Mouse (Mus musculus): Measurements from ENCODE around the gene Tbk1.

Tbk1 gene

DNA sequence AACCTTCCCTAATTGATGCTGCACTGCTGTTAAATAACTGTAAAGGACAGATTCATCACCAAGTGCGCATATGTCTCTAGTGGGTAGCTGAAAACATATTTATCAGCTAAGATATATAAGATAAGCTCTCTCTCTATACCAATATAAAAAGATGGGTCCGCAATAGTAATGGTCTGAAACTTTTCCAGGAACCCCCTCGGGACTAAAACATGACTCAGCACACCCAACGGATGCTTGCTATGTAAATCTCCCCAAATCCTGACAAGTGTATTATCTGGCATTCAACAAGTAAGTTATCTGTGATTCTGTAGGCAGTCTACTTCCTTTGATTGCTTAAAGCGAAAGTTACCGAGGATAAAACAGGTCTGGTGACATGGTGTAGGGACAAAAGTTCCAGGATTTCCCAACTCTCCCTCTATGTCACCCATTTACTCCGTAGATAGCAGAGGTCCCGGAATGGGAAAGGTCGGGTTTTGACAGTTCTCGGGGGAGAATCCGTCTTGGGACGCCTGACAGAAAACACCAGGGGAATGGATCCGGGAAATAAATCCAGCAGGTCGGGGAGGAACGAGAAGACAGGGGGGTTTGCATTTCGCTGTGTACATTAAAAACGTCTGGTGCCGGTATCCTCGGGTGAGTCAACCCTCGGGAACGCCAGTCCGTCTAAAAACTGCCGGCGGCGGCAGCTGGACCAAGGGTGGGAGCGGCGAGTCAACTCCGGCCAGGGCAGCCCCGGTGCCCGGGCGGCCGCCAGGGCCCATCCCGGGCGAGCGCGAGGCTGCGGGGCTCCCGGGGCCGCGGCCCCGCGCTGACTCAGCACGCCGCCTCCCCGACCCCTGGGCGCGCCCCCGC, 570 bp downstream of the Tbk1 start:
- DNase-seq, result peak in 1 of 2 experiments; percentile 57

- DNase-seq, result no peak
Measured at GRCm38 (mm10) chr10:121585056-121585790, 1.4 kb downstream of the Tbk1 start.

DNA sequence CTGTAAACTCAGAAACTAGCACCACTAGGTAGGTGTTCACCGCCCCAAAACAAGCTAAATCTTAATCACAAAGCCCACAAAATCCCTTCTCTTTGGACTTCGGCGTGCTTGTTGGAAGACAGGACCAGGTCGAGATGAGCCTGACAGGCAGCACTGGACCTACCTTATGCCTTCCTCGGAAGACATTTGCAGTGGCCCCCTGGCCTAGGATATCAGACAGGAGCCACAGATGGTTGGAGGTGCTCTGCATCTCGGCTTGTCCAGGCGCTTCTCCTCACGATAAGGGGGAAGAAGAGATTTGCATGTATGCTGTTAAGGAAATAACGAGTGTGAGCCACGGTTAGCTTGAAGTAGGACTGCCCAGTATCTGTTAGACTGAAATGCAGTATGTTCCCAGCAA, 2.6 kb downstream of the Tbk1 start:
- DNase-seq, result no peak

- no peak for DNase-seq
Measured at GRCm38 (mm10) chr10:121583016-121583415, 3.6 kb downstream of the Tbk1 start.

GRCm38 (mm10) chr10:121582287-121582686, 4.3 kb downstream of the Tbk1 start:
- DNase-seq, result no peak

DNA sequence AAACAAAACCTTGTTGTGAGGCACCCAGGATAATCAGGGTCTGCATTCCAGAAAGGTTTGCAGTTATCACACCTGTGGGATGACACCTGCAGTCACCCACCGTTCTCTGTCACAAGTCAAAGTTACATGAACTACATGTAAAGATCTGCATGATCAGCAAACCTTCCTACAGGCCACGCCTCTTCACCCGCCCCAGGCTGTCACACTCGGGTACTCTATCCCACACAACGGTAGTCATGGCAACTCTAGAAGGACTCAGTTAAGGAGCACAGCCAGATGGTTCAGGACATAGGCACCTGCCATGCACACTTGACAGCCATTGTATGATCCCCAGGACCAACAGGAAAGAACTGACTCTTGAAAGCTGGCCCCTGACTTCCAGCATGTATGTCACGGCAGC, 5.2 kb downstream of the Tbk1 start:
- DNase-seq, result peak in 1 of 2 experiments; percentile 15

- no peak for DNase-seq
Measured at GRCm38 (mm10) chr10:121580381-121580780, 6.2 kb downstream of the Tbk1 start.

DNA sequence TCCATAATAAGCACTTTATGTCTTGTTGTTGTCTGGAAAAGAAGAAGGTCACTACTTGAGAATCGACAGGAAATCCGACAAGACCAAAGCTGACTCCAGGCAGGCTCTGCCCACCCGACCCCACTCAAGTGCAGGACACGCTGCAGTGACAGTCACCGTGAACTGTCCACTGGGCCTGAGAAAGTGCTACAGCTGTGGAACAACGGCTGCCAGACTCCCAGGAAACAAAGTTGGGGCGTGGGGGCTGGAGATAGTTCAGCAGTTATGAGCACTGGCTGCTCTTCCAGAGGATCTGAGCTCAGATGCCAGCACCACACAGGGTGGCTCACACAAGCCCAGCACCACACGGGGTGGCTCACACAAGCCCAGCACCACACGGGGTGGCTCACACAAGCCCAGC, 10.2 kb downstream of the Tbk1 start:
- DNase-seq, result no peak

- no peak for DNase-seq
Measured at GRCm38 (mm10) chr10:121571511-121572147, 15.0 kb downstream of the Tbk1 start.

DNA sequence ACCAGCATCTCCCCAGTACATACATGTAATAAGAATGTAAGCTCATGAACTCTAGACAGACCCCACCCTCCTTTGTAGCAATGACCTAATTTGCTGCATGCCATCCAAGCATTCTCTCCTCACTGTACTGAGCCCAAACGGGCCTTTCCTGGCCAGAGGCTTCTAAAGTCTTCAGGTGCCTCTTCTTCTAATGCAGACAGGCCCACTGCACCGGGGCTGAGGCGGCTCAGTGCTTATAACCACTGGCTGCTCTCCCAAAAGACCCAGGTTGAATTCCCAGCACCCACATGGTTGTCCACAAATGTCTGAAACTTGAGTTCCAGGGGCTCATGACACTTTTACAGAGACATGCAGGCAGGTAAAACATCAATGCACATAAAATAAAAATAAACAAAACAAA, 15.6 kb downstream of the Tbk1 start:
- DNase-seq, result no peak

DNA sequence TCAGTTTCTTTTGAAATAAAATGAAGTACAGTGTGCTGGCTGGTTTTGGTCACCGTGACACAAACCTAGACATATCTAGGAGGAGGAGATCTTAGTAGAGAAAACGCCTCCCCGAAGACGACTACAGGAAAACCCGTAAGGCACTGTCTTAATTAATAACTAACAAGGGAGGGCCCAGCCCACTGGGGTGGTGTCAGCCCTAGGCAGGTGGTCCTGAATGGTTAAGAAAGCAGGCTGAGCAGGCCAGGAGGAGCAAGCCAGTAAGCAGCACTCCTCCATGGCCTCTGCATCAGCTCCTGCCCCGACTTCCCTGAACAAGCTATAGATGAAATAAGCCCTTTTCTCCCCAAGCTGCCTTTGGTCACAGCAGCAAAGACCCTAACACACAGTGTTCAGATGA, 16.8 kb downstream of the Tbk1 start:
- no peak for DNase-seq

GRCm38 (mm10) chr10:121569001-121569589, 17.5 kb downstream of the Tbk1 start:
- no peak for DNase-seq

- DNase-seq, result no peak
Measured at GRCm38 (mm10) chr10:121568534-121568933, 18.1 kb downstream of the Tbk1 start.

DNA sequence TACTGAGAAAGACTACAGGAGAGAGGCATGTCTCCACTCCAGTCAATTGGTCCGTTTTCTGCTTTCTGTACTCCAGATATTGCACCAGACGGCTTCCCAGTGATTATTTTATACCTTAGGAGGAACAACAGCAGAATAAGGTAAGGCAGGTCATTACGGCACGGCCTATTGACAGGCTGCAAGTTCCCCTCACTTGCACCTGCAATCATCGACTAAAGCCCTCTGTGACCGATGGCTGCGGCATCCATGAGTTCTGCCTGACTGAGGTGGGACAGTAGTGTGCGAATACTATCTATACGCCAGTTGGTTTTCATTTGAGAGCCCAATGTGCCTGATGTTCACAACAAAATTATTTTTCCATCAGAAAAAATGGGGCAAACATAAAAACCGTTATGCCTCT, 18.6 kb downstream of the Tbk1 start:
- DNase-seq, result no peak

DNA sequence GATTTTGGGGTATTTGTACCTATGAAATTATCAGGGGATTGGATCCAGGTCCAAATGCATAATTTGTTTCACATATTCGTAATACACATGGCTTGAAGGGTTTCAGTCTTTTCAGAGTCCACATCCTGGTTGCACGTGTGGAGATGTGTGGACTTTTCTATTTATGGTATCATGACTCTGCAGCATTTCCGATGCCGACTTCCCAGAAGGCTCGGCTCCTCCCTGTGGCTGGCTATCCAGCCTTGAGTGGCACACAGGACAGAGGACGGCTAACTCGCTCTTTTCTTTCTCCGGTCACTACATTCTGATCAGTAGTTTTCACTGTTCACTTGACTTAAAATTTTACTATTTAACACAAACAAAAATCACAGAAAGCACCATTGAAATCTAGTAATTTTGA, 22.1 kb downstream of the Tbk1 start:
- DNase-seq, result no peak

DNA sequence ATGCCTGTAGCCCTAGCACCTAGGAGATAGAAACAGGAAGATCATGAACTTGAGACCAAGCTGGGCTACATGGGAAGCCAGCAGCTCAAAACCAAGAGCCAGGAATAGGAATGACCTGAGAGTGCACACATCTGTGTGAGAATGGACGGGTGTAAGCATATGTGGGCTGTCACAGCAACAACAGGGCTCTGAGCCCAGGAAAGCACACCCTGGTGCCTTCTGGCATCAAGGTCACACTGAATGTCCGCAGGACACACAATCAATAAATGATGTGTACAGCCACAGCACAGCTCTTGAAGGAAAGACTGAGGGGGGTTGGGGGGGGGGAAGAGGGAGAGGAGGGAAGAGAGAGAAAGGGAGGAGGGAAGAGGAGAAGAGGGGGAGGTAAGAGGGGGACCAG, 28.4 kb downstream of the Tbk1 start:
- DNase-seq, result no peak

GRCm38 (mm10) chr10:121556263-121556662, 30.3 kb downstream of the Tbk1 start:
- DNase-seq, result no peak

- DNase-seq, result no peak
Measured at GRCm38 (mm10) chr10:121550334-121550733, 36.3 kb downstream of the Tbk1 start.

DNA sequence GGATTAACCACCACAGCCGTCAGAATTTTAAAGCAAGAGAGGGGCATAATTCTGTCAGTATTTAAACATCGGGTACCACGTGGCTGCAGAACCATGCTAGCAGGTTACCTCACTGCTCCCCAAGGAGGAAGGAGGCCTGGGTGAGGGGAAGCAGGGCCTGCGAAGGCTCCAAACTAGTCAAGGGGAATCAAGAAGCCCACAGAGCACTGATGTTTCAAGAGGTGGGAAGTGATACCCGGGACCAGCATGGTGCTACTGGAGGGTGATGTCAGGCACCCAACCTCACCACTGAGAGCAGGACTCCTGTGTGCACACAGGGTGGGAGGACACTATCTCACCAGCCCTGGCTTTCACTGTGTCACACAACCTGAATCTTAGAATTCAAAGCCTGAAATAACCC, 36.9 kb downstream of the Tbk1 start:
- DNase-seq, result no peak

DNA sequence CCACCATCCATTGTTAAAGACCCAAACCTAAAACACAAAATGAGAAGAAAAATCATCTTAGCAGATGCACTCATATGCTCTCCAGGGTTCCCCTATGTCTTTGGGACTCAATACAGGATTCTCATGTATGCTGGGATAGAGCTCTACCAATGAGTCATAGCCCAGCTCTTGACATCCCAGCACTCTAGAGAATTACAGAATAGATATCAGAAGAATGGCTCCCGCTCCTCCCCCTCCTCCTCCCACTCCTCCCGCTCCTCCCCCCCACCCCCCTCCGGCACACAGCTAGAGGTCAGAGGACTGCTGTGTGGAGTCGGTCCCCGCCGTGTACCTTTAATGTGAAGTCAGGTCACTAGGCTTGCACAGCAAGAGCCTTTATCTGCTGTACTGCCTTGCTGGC, 39.4 kb downstream of the Tbk1 start:
- DNase-seq, result no peak

- DNase-seq, result no peak
Measured at GRCm38 (mm10) chr10:121543577-121543976, 43.0 kb downstream of the Tbk1 start.

- DNase-seq, result no peak
Measured at GRCm38 (mm10) chr10:121542156-121542555, 44.4 kb downstream of the Tbk1 start.

- DNase-seq, result no peak
Measured at GRCm38 (mm10) chr10:121534995-121535394, 51.6 kb downstream of the Tbk1 start.
